Comparison of ENCODE assay signal across 8 mouse cellular contexts in the genomic region with DNA sequence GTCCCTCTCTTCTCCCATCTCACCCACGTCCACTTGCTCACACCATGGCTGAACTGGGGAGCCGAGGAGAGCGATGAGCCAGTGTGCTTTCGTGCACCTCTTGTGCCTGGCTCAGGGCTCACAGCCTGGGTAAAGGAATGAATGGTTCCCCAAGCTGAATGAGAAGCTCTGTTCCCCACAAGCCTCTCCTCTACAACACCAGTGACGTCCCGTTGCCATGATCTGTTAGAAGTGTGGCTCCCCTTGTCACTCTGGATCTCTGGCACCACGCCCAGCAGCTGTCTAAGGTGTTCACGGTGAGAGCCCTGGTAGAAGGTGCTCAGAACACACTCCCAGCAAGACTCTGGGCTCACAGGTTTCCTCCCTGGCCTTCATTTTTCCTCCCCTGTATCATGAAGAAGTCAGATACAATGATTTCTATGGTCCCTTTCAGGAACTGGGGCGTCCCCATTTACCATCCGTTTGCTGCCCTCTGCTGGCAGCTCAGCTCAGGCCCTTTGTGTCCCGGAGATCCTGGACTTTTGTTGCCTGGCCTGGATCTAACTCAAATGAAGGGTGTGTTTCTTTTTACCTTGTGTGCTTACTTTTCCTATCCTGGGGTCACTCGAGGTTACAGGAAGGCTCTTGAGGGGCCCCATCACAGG. TPM values are rescaled to one million over a fixed set of nuclear protein-coding genes. Genes with fewer than 3 reads are reported as not detected.
DNase-seq lines count a peak whose midpoint lies in the region; ATAC-seq lines count a peak whose summit lies in the region.

No protein-coding gene starts in this region.

- H3K9ac ChIP-seq in forebrain, embryonic 16.5 days (replicated peaks; ENCODE audit: low read depth, low read length), result no peak overlapping the region
- no peak overlapping the region for H3K9ac ChIP-seq in hindbrain, embryonic 15.5 days

- no peaks in the 10 kb centered on the region for H3K4me1 ChIP-seq in forebrain, embryonic 16.5 days (replicated peaks; ENCODE audit: control insufficient read depth, insufficient read depth, low read length)
- H3K4me1 ChIP-seq in hindbrain, embryonic 15.5 days (replicated peaks), result 0 out of 2 replicates have a peak, but pooled peaks cover 5% of the 10 kb centered on the region

- H3K4me2 ChIP-seq in forebrain, embryonic 16.5 days (ENCODE audit: low read length), result no peak overlapping the region
- H3K4me2 ChIP-seq in hindbrain, embryonic 15.5 days, result no peak overlapping the region

- 40% methylated on average over 12 of the region's 12 CpGs for WGBS in forebrain, embryonic 16.5 days
- 42% methylated on average over 12 of the region's 12 CpGs for WGBS in hindbrain, embryonic 15.5 days

- H3K27ac ChIP-seq in forebrain, embryonic 16.5 days (ENCODE audit: low read length), result no peak overlapping the region
- H3K27ac ChIP-seq in hindbrain, embryonic 15.5 days (replicated peaks), result 0 out of 2 replicates have a peak overlapping the region, but pooled peaks have one; percentile 5

- DNase-seq in Muller cell, postnatal 12 days (ENCODE audit: inconsistent ontology term), result peak; percentile 51
- peak; percentile 57 for DNase-seq in cerebellum, adult 11-12 months
- DNase-seq in layer of hippocampus, postnatal 25 days (ENCODE audit: extremely low spot score in 1 of 2, low spot score in 1 of 2), result peak; percentile 77 to 93
- DNase-seq in lung, postnatal 14 days, result peak; percentile 91
- DNase-seq in retina, postnatal 1 day, result peak; percentile 85
- peak; percentile 53 to 56 for DNase-seq in urinary bladder, adult 18-20 months (ENCODE audit: low spot score in 2 of 2)

- H3K36me3 ChIP-seq in forebrain, embryonic 16.5 days (ENCODE audit: control insufficient read depth, insufficient read depth), result no peaks in the 10 kb centered on the region
- no peaks in the 10 kb centered on the region for H3K36me3 ChIP-seq in hindbrain, embryonic 15.5 days

- no peak overlapping the region for H3K4me3 ChIP-seq in forebrain, embryonic 16.5 days (replicated peaks; ENCODE audit: low read length)
- H3K4me3 ChIP-seq in hindbrain, embryonic 15.5 days, result no peak overlapping the region

- no peaks in the 10 kb centered on the region for H3K9me3 ChIP-seq in forebrain, embryonic 16.5 days (ENCODE audit: control insufficient read depth, low read length)
- H3K9me3 ChIP-seq in hindbrain, embryonic 15.5 days, result no peaks in the 10 kb centered on the region

- H3K27me3 ChIP-seq in forebrain, embryonic 16.5 days (replicated peaks; ENCODE audit: control insufficient read depth, insufficient read depth, low read length), result no peaks in the 10 kb centered on the region
- no peaks in the 10 kb centered on the region for H3K27me3 ChIP-seq in hindbrain, embryonic 15.5 days

- ATAC-seq in forebrain, embryonic 16.5 days, result peak; percentile 83
- ATAC-seq in hindbrain, embryonic 15.5 days (ENCODE audit: low FRiP score, low read depth), result peak; percentile 77

RNA-seq across cellular contexts. Expression of gene Parp12, which starts 51.1 kb away (rescaled TPM):
- 1.8 and 2.5 TPM in 2 replicates for polyA plus RNA-seq in forebrain, embryonic 16.5 days (2015; fragmentation: Nextera tagmentation; extraction: Ambion mirVana)
- polyA plus RNA-seq in hindbrain, embryonic 15.5 days (2015; fragmentation: Nextera tagmentation; extraction: Ambion mirVana), result 2.9 and 3.9 TPM in 2 replicates
- 1 to 10 TPM; 4.6 to 6.0 TPM for total RNA-seq in layer of hippocampus, postnatal 25 days (2021)
